Mouse (Mus musculus) small intestine, adult 10 weeks (tissue): ENCODE results near the gene Tdp1. TPM values are rescaled to one million over a fixed set of nuclear protein-coding genes. Genes with fewer than 3 reads are reported as not detected.

Experiments
- polyA plus RNA-seq: library from polyadenylated mRNA; stranded (reverse); fragments of 350-450 nt; fragmentation: Illumina TruSeq; extraction: RNeasy Lipid Tissue Mini Kit (QIAGEN cat#74804); gene quantifications from one replicate; pipeline ENCODE4 v1.2.3, GENCODE M21; 2014; ENCODE audit warnings: low replicate concordance

Gene Tdp1
- polyA plus RNA-seq, result 1.1 TPM

DNA sequence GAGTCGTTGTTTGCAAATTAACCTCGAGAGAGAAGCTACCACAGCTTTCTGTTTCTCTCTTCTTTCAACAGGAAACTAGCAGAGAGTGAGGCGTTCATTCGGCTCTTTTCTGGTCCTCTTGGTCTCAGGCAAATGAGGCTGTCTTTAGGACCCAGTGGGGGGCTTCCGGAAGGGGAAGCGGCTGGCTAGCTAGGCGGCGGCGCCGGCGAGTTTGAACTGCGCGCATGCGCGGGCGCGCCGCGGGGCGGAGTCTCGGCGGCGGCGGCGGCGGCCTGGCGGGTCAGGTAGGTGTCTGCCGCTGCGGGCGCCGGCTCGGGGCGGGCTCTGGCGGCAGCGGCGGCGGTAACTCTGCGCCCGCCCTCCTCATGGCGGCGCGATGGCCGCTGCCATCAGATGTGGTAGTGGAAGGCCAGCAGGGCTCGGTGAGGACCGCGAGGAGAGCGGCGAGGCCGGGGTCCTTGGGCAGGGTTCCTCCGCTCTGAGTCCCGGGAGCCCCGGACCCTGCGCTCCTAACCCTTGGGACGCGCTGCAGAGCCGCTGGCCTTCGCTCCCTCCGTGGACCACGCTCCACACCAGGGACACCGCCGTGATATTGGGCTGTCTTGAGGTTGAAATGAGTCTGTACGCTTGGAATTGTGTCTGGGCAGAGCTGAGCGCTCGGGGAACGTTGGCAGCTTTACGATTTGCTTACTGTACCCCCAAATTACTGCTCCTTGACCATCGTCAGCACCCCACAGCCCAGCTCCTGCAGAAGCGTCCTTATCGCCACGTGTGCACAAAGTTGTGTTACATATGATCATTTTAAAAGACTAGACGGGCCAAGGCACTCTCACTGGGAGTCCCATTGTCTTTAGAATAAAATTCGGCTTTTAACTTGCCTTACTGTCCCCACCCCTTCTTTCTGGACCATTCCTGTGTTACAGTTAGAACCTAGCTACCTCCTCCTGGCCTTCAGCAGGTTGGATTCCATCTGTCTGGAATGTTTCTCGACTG lies at the start of gene Tdp1, which contains the start of gene Efcab11:
Gene Tdp1 (plus strand): TSS at position 249 of the 993 bp plus-strand sequence.
Gene Efcab11 (minus strand): TSS at position 171 of the 993 bp plus-strand sequence.

DNA sequence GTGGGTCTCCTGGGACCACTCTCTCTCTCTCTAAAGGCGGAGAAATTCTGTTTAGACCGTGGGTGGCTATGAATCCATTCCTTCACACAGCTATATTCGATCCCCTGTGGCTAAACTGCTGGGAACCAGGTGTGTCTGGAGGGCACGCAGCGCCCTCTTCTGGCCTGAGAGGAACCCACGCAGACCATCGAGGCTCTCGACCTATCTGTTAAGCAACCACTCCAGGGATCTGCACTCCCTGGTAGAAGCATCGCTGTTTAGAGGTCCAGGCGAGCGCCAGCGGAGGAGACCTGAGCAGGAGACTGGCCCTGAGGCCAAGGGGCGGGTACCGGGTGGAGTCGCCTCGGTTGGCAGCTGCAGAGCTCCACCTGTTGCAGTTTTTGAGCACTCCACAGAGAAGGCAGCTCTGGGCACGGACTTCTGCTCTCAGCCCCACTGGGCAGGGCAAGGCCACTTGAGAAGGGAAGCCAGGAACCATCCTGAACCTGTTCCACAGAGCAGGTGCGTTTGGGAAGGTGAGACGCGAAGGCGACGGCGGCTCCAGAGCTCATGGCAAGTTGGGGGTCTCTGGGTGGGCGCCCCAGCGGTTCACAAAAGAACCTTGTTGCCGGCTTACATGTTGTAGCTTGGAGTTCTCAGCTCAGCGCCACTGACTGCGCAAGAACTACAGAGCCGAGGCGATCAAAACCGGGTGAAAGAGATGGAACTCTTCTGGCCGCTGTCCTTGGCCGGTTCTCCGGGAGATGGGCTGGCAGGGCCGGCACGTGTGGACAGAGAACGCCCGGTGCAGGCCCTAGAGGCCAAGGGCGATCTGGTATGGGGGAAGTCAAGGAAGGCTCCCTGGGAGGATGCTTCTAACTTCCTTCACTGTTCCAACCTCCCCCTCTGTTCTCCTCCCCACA lies 80.2 kb downstream of the Tdp1 start, which contains the start of gene Kcnk13:
Gene Kcnk13 (plus strand): TSS at position 199 of the 902 bp plus-strand sequence.

Other genes starting within 250 kb of the Tdp1 start
- 3.5 TPM for gene Efcab11, start 78 bp upstream of the Tdp1 start, polyA plus RNA-seq
- gene Kcnk13, start 80.0 kb downstream of the Tdp1 start, polyA plus RNA-seq, result 0.30 TPM
- 202 TPM for gene Psmc1, start 225.6 kb downstream of the Tdp1 start, polyA plus RNA-seq